Mouse (Mus musculus) stomach, postnatal 0 days (tissue): ENCODE results near the gene Tagln2.

Experiments used
- CTCF ChIP-seq: IDR thresholded peaks from 2 replicates; pipeline ENCODE4 v1.5.1; 2016; ENCODE audit warnings: antibody characterized with exemption, low read depth, mild to moderate bottlenecking, moderate library complexity
- EP300 ChIP-seq: optimal IDR thresholded peaks from 2 replicates; pipeline ENCODE3; 2016; ENCODE audit warnings: antibody characterized with exemption

GRCm38 (mm10) chr1:172510421-172510972, 10.7 kb downstream of the Tagln2 start:
- TF ChIP-seq EP300 = no peak
- TF ChIP-seq CTCF = no peak
